Mouse (Mus musculus): Measurements from ENCODE around the gene Spast. TPM values are rescaled to one million over a fixed set of nuclear protein-coding genes. Genes with fewer than 3 reads are reported as not detected.
"Not testable (repeated sequence)": the region's sequence is repeated elsewhere in the genome, so short reads cannot be mapped to it uniquely, and the experiment has no call there.

The Spast gene
- polyA plus RNA-seq, 2 experiments = 4.1 to 5.4 TPM

DNA sequence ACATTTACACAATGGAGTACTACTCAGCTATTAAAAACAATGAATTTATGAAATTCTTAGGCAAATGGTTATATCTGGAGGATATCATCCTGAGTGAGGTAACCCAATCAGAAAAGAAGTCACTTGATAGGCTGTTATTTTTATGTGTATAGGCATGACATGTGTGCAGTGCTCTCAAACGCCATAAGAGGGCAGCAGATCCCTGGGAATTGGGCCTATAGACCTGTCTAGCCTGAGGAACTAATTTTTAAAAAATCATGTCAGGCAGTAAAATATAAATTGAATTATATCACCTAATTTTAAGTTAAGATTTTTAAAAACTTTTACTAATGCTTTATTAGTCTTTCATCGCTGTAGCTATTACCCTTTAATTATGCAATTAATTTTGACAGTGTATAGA lies 10.6 kb upstream of the Spast start:
- peak; percentile 76 for TF ChIP-seq CTCF (IDR thresholded peaks at IDR 0.05; ENCODE audit: low read depth)
- WGBS (ENCODE audit: insufficient replicate concordance) = 42% methylated on average over 2 of the region's 2 CpGs
- ATAC-seq (ENCODE audit: insufficient read depth) = not testable (repeated sequence)

DNA sequence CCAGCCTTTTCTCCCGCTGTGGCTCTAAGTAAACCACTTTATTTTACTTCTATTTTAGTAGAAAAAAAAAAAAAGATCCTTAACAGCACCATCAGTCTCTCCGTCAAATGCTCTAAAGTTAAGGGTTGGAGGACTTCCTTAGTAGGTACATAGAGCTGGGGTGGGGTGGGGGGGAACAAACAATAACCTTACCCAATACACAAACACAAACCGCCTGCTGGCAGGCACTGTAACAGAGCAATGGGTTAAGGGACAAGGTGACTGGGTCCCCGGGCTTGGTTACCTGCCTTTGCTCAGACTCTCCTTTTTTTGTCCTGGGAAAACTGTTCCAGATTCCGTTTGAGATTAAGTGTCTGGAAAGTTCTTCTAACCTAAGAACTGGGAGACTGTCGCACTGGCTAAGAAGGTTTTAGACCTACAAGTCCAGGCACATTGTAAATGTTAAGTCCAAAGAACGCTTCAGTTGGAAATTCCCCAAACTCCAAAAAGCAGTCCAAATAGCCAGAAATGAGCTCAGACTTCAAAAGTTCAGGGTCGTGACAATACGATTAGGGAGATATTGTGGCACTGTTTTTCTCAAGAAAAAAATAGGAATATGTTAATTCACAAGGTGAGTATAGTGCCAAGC lies 7.6 kb upstream of the Spast start:
- DNase-seq (ENCODE audit: low read depth in 3 of 3, low spot score in 3 of 3) (no peak), ATAC-seq (ENCODE audit: insufficient read depth) (peak; percentile 52)
- H3K36me3 ChIP-seq (replicated peaks; ENCODE audit: control insufficient read depth, insufficient read depth, low read depth) = no peaks in the 10 kb centered on the region
- no peaks in the 10 kb centered on the region for H3K27me3 ChIP-seq (ENCODE audit: control insufficient read depth, insufficient read depth, low read length)
- H3K4me3 ChIP-seq (ENCODE audit: insufficient read depth in 1 of 2, low read depth in 2 of 2, low read length in 2 of 2) = no peak overlapping the region
- no peak overlapping the region for H3K9ac ChIP-seq (replicated peaks)
- H3K27ac ChIP-seq = no peak overlapping the region
- no peaks in the 10 kb centered on the region for H3K9me3 ChIP-seq (ENCODE audit: control insufficient read depth, low read length)
- WGBS (ENCODE audit: insufficient replicate concordance) = 60% methylated on average over 9 of the region's 9 CpGs
- TF ChIP-seq CTCF (IDR thresholded peaks at IDR 0.05; ENCODE audit: low read depth) = no peak
- no peak for TF ChIP-seq EP300 (IDR thresholded peaks at IDR 0.05; ENCODE audit: low read depth)
- no peaks in the 10 kb centered on the region; a peak in 1 of 4 replicates for H3K4me1 ChIP-seq (replicated peaks; ENCODE audit: control insufficient read depth in 2 of 2, insufficient read depth in 2 of 2, low read length in 1 of 2)
- no peak overlapping the region for H3K4me2 ChIP-seq (ENCODE audit: low read depth)

More for the DNA sequence above, 10.6 kb upstream of the Spast start:
- not testable (repeated sequence) for H3K4me3 ChIP-seq (ENCODE audit: insufficient read depth in 1 of 2, low read depth in 2 of 2, low read length in 2 of 2); H3K27ac ChIP-seq; H3K4me2 ChIP-seq (ENCODE audit: low read depth); H3K9me3 ChIP-seq (ENCODE audit: control insufficient read depth, low read length); H3K27me3 ChIP-seq (ENCODE audit: control insufficient read depth, insufficient read depth, low read length); H3K9ac ChIP-seq (replicated peaks); H3K4me1 ChIP-seq (replicated peaks; ENCODE audit: control insufficient read depth in 2 of 2, insufficient read depth in 2 of 2, low read length in 1 of 2); H3K36me3 ChIP-seq (replicated peaks; ENCODE audit: control insufficient read depth, insufficient read depth, low read depth)
- peak in 2 of 3 experiments; percentile 48 to 63 for DNase-seq (ENCODE audit: low read depth in 3 of 3, low spot score in 3 of 3)

DNA sequence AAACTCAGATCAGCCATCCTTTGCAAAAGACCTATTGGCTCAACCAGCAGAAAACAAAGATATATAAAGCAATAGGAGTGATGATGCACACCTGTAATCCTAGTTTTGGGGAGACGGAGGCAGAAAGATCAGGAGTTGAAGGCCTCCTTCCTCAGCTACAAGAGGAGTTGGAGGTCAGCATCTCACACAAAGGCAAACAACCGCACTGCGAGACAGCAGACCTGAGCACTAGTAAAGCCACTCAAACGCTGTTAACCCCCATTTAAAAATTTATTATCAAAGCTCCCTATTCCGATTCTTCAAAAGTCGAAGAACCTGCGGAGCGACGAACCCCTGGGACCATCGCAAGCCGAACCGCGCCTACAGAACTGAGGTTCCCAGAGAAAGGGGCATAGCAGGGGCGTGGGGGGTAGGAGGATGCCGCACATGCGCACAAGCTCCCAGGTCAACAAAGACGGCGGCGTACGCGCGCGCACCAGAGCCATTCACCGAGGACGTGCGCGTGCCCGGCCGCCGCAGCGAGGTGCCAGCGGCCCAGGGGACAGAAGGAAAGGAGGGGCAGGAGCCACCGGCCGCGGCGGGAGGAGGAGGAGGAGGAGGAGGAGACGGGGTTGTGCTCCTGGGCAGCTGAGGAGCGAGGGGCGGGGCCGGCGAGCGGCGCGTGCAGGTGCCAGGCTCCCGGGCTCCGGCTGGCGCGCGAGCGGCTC lies 409 bp upstream of the Spast start:
- no peaks in the 10 kb centered on the region for H3K9me3 ChIP-seq (ENCODE audit: control insufficient read depth, low read length)
- H3K36me3 ChIP-seq (replicated peaks; ENCODE audit: control insufficient read depth, insufficient read depth, low read depth) = no peaks in the 10 kb centered on the region
- under 1% methylated on average over 47 of the region's 50 CpGs for WGBS (ENCODE audit: insufficient replicate concordance)
- TF ChIP-seq EP300 (IDR thresholded peaks at IDR 0.05; ENCODE audit: low read depth) (no peak), CTCF (IDR thresholded peaks at IDR 0.05; ENCODE audit: low read depth) (0 out of 2 replicates have a peak, but pooled peaks have one; percentile 3)
- H3K27ac ChIP-seq = peak overlapping the region; percentile 81
- peak overlapping the region; percentile 68 to 86 for H3K4me3 ChIP-seq (ENCODE audit: insufficient read depth in 1 of 2, low read depth in 2 of 2, low read length in 2 of 2)
- H3K4me2 ChIP-seq (ENCODE audit: low read depth) = peak overlapping the region; percentile 84
- H3K9ac ChIP-seq (replicated peaks) = peak overlapping the region; percentile 82
- no peaks in the 10 kb centered on the region for H3K27me3 ChIP-seq (ENCODE audit: control insufficient read depth, insufficient read depth, low read length)
- peak; percentile 95 for ATAC-seq (ENCODE audit: insufficient read depth)
- H3K4me1 ChIP-seq (replicated peaks; ENCODE audit: control insufficient read depth in 2 of 2, insufficient read depth in 2 of 2, low read length in 1 of 2) = peaks cover 12 to 20% of the 10 kb centered on the region in 2 experiments
- DNase-seq (ENCODE audit: low read depth in 3 of 3, low spot score in 3 of 3) = peak; percentile 88 to 90 (median 89)

DNA sequence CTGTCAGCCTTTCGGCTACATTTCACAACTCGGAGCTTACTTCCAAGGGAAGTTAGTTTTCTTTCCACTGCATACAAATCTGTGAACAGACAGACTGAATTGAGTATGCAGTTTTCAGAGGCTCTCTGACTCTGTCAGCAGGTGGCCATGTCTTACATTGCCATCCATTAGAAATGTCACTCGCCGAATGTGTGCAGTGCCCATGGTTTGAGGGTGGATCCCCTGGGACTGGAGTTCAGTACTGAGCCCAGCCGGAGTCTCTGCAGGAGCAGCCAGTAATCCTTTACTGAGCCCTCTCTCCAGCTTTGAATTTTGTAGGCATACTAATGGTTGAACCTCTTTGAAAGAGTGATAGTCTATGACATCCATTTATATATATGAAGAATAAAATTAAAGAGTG lies 2.4 kb downstream of the Spast start:
- Histone ChIP-seq H3K4me3 (ENCODE audit: insufficient read depth in 1 of 2, low read depth in 2 of 2, low read length in 2 of 2) (no peak overlapping the region), H3K4me1 (replicated peaks; ENCODE audit: control insufficient read depth in 2 of 2, insufficient read depth in 2 of 2, low read length in 1 of 2) (peaks cover 12 to 20% of the 10 kb centered on the region in 2 experiments), H3K9me3 (ENCODE audit: control insufficient read depth, low read length) (no peaks in the 10 kb centered on the region), H3K27ac (no peak overlapping the region), H3K36me3 (replicated peaks; ENCODE audit: control insufficient read depth, insufficient read depth, low read depth) (no peaks in the 10 kb centered on the region), H3K9ac (replicated peaks) (no peak overlapping the region), H3K4me2 (ENCODE audit: low read depth) (peak overlapping the region; percentile 3; the same call in 1 of the 2 replicates), H3K27me3 (ENCODE audit: control insufficient read depth, insufficient read depth, low read length) (no peaks in the 10 kb centered on the region)
- TF ChIP-seq EP300 (IDR thresholded peaks at IDR 0.05; ENCODE audit: low read depth) (no peak), CTCF (IDR thresholded peaks at IDR 0.05; ENCODE audit: low read depth) (no peak)
- ATAC-seq (ENCODE audit: insufficient read depth) (no peak), DNase-seq (ENCODE audit: low read depth in 3 of 3, low spot score in 3 of 3) (no peak)
- WGBS (ENCODE audit: insufficient replicate concordance) = 70% methylated on average over 5 of the region's 5 CpGs

DNA sequence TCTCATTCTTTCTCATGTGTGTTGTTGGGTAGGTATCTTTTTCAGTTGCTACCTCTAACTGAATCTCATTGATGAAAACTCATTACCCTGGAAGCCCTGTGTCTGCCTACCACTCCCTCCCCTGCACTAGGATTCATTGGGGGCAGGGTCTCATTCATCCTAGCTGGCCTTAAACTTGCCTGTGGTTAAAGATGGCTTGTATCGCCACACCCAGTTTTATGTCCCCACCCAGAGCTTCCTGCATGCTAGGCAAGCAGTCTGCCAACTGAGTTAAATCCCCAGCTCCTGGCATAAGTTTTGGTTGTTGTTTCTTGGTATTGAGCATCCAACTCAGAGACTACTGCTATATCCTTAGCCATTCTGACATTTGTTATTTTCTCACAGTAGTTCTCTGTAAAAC lies 24.8 kb downstream of the Spast start:
- Histone ChIP-seq H3K9me3 (ENCODE audit: control insufficient read depth, low read length) (no peaks in the 10 kb centered on the region), H3K27ac (no peak overlapping the region), H3K4me3 (ENCODE audit: insufficient read depth in 1 of 2, low read depth in 2 of 2, low read length in 2 of 2) (no peak overlapping the region), H3K36me3 (replicated peaks; ENCODE audit: control insufficient read depth, insufficient read depth, low read depth) (peaks cover 2% of the 10 kb centered on the region; the same call in 1 of the 2 replicates), H3K9ac (replicated peaks) (no peak overlapping the region), H3K4me2 (ENCODE audit: low read depth) (no peak overlapping the region), H3K27me3 (ENCODE audit: control insufficient read depth, insufficient read depth, low read length) (no peaks in the 10 kb centered on the region), H3K4me1 (replicated peaks; ENCODE audit: control insufficient read depth in 2 of 2, insufficient read depth in 2 of 2, low read length in 1 of 2) (peaks cover 0 to 3% of the 10 kb centered on the region in 2 experiments; a peak in 1 of 4 replicates)
- ATAC-seq (ENCODE audit: insufficient read depth) (no peak), DNase-seq (ENCODE audit: low read depth in 3 of 3, low spot score in 3 of 3) (no peak)
- no peak for TF ChIP-seq EP300 (IDR thresholded peaks at IDR 0.05; ENCODE audit: low read depth)
- TF ChIP-seq CTCF (IDR thresholded peaks at IDR 0.05; ENCODE audit: low read depth) = no peak
- WGBS (ENCODE audit: insufficient replicate concordance) = 4% methylated on average over 1 of the region's 1 CpGs
